Mouse (Mus musculus) CH12.LX (cell line): Measurements from ENCODE around the gene Hic2. TPM values are rescaled to one million over a fixed set of nuclear protein-coding genes. Genes with fewer than 3 reads are reported as not detected.
A peak's percentile ranks its signal among the peaks of the same experiment; 100 is the strongest.

Experiments
- DNase-seq: peaks from one replicate; pipeline ENCODE4 v3.0.0-alpha.2; 2013; ENCODE audit errors: extremely low read depth
- H3K27ac ChIP-seq: 2 replicates; pipeline ENCODE4 v1.5.1; 2012; ENCODE audit warnings: low read depth, mild to moderate bottlenecking, control low read depth, moderate library complexity; ENCODE audit not compliant: insufficient read depth
- H3K27me3 ChIP-seq: replicated peaks from 2 replicates; pipeline ENCODE3; 2012; ENCODE audit warnings: inconsistent platforms
- H3K36me3 ChIP-seq, 2 experiments: replicated peaks in 1 of 2; 2 replicates each; pipeline versions ENCODE3 to v1.6.1; 2012; ENCODE audit warnings: inconsistent platforms in 1 of 2, low read length in 1 of 2, mild to moderate bottlenecking in 1 of 2, mixed read lengths in 1 of 2, moderate library complexity in 1 of 2; ENCODE audit not compliant: control insufficient read depth in 1 of 2, insufficient read depth in 1 of 2
- H3K4me1 ChIP-seq, 2 experiments: 2 replicates each; pipeline ENCODE4 v1.6.1; 2012; ENCODE audit warnings: inconsistent platforms in 1 of 2, moderate library complexity in 1 of 2; ENCODE audit not compliant: insufficient read depth in 2 of 2, control insufficient read depth in 1 of 2
- H3K4me2 ChIP-seq: 2 replicates; pipeline ENCODE4 v1.6.1; 2012; ENCODE audit warnings: low read depth, mild to moderate bottlenecking, control low read depth; ENCODE audit not compliant: poor library complexity, insufficient read depth, severe bottlenecking
- H3K4me3 ChIP-seq, 3 experiments: fragments of 150-350 bp in 1 of 3; sonication (generic) in 1 of 3; replicated peaks in 1 of 3; 2 replicates each; pipeline versions ENCODE3 to v1.5.1; 2011 to 2012; ENCODE audit warnings: low read depth in 2 of 3, low read length in 2 of 3, mild to moderate bottlenecking in 2 of 3, moderate library complexity in 2 of 3, control low read depth in 1 of 3, improper control_type of control experiment in 1 of 3, inconsistent platforms in 1 of 3, mixed read lengths in 1 of 3; ENCODE audit not compliant: poor library complexity in 1 of 3
- H3K79me2 ChIP-seq: replicated peaks from 2 replicates; pipeline ENCODE4 v1.6.1; 2012; ENCODE audit warnings: mild to moderate bottlenecking, moderate library complexity; ENCODE audit not compliant: control insufficient read depth, poor library complexity, insufficient read depth, severe bottlenecking; ENCODE audit errors: extremely low read depth
- H3K9ac ChIP-seq: 2 replicates; pipeline ENCODE4 v1.6.1; 2012; ENCODE audit warnings: low read depth, mild to moderate bottlenecking, control low read depth, moderate library complexity; ENCODE audit not compliant: insufficient read depth
- H3K9me3 ChIP-seq: replicated peaks from 2 replicates; pipeline ENCODE3; 2012; ENCODE audit warnings: low read length, inconsistent platforms, mixed read lengths
- BHLHE40 ChIP-seq: IDR thresholded peaks from 2 replicates; pipeline ENCODE4 v1.6.1; 2011; ENCODE audit warnings: mild to moderate bottlenecking, low read depth, low read length, improper control_type of control experiment
- CHD1 ChIP-seq: IDR thresholded peaks from 2 replicates; pipeline ENCODE4 v1.6.1; 2012; ENCODE audit warnings: low read depth, low read length, improper control_type of control experiment, inconsistent platforms
- CHD2 ChIP-seq: IDR thresholded peaks from 2 replicates; pipeline ENCODE4 v1.6.1; 2011; ENCODE audit warnings: low read length, improper control_type of control experiment
- CTCF ChIP-seq, 2 experiments: IDR thresholded peaks in 1 of 2; conservative IDR thresholded peaks in 1 of 2; 2 replicates each; pipeline ENCODE4 v1.5.1; 2011 to 2012; ENCODE audit warnings: low read depth in 2 of 2, low read length in 2 of 2, improper control_type of control experiment in 1 of 2, inconsistent platforms in 1 of 2, mild to moderate bottlenecking in 1 of 2, moderate library complexity in 1 of 2
- MEF2A ChIP-seq: IDR thresholded peaks from 2 replicates; pipeline ENCODE4 v1.6.1; 2014; ENCODE audit warnings: low read depth, mild to moderate bottlenecking, inconsistent platforms, low read length, improper control_type of control experiment, borderline replicate concordance
- NELFE ChIP-seq: IDR thresholded peaks from 2 replicates; pipeline ENCODE4 v1.6.1; 2011; ENCODE audit warnings: low read depth, low read length, improper control_type of control experiment
- UBTF ChIP-seq: IDR thresholded peaks from 2 replicates; pipeline ENCODE4 v1.6.1; 2012; ENCODE audit warnings: low read depth, mild to moderate bottlenecking, inconsistent platforms, low read length, improper control_type of control experiment, moderate library complexity
- USF2 ChIP-seq: conservative IDR thresholded peaks from 2 replicates; pipeline ENCODE4 v1.6.1; 2011; ENCODE audit warnings: low read depth, low read length, improper control_type of control experiment
- ZNF384 ChIP-seq: IDR thresholded peaks from 2 replicates; pipeline ENCODE4 v1.6.1; 2012; ENCODE audit warnings: low read depth, low read length, improper control_type of control experiment, inconsistent platforms
- dilution Hi-C: fragments of 300-500 bp; cut with MboI; formaldehyde crosslinking; loops from 2 replicates; pipeline ENCODE4 v1.14.3; 2020; ENCODE audit warnings: low sequenced_read_pairs; ENCODE audit not compliant: extremely low pct_unique_long_range_greater_than_20kb, extremely low pct_ligation_motif_present
- in situ Hi-C: fragments of 300-500 bp; cut with MboI; formaldehyde crosslinking; loops from 3 replicates; pipeline ENCODE4 v1.14.3; 2019; ENCODE audit warnings: low sequenced_read_pairs, low pct_ligation_motif_present, low pct_unique_long_range_greater_than_20kb, mixed read lengths
- polyA plus RNA-seq: library from polyadenylated mRNA; unstranded; fragments of >175 nt; gene quantifications from 2 replicates; pipeline ENCODE4 v1.2.1, GENCODE M21; 2012; ENCODE audit warnings: low read depth; ENCODE audit not compliant: insufficient read length
- total RNA-seq, 2 experiments: library from RNA; depleted of rRNA; stranded (reverse); fragments of 300-350 nt in 1 of 2; fragments of >200 nt in 1 of 2; gene quantifications; 2 replicates each; pipeline ENCODE4 v1.2.3; 2012 to 2014

Gene Hic2
- total and polyA plus RNA-seq, 3 experiments, result 6.2 to 9.6 (median 8.1) TPM

- Histone ChIP-seq H3K4me3 (peak overlapping the region; percentile 78 to 83 (median 79)), H3K9me3 (peaks cover 9% of the 10 kb centered on the region)
- in situ Hi-C loops (no loop called here), dilution Hi-C loops (no loop called here)
- TF ChIP-seq CHD2 (peak; percentile 64), USF2 (no peak), MEF2A (no peak), BHLHE40 (peak; percentile 34; the same call in 1 of the 2 replicates)
- TF ChIP-seq, all 38 proteins: peak for 2
- peaks cover 39% of the 10 kb centered on the region for H3K79me2 ChIP-seq
- DNase-seq, result no peak
- H3K4me2 ChIP-seq, result peak overlapping the region; percentile 68
- H3K36me3 ChIP-seq, result peaks cover 0 to 14% of the 10 kb centered on the region in 2 experiments
- no peak overlapping the region for H3K27ac ChIP-seq
- H3K4me1 ChIP-seq, result peaks cover 11 to 27% of the 10 kb centered on the region in 2 experiments
- peak overlapping the region; percentile 80; the same call in 1 of the 2 replicates for H3K9ac ChIP-seq
- H3K27me3 ChIP-seq, result peaks cover 7% of the 10 kb centered on the region
Observed at GRCm38 (mm10) chr16:17234499-17234895, 1.1 kb downstream of the Hic2 start.

GRCm38 (mm10) chr16:17234916-17235665 lies 1.7 kb downstream of the Hic2 start:
- peaks cover 3% of the 10 kb centered on the region for H3K9me3 ChIP-seq
- H3K27me3 ChIP-seq, result peaks cover 2% of the 10 kb centered on the region
- peaks cover 0 to 14% of the 10 kb centered on the region in 2 experiments for H3K36me3 ChIP-seq
- no peak overlapping the region; the same call in 1 of the 2 replicates for H3K9ac ChIP-seq
- H3K27ac ChIP-seq, result no peak overlapping the region
- H3K4me2 ChIP-seq, result peak overlapping the region; percentile 68
- peak; percentile 33 for TF ChIP-seq BHLHE40
- TF ChIP-seq CTCF (conservative IDR thresholded peaks at IDR 0.05 in 1 of 2, IDR thresholded peaks at IDR 0.05 in 1 of 2; ENCODE audit: low read depth in 2 of 2, low read length in 2 of 2), result no peak
- dilution Hi-C loops (no loop called here), in situ Hi-C loops (no loop called here)
- DNase-seq, result no peak
- peak overlapping the region in 1 of 3 experiments; percentile 78 for H3K4me3 ChIP-seq
- H3K79me2 ChIP-seq, result peaks cover 39% of the 10 kb centered on the region
- H3K4me1 ChIP-seq, result peaks cover 11 to 27% of the 10 kb centered on the region in 2 experiments

- no peaks in the 10 kb centered on the region for H3K9me3 ChIP-seq
- dilution Hi-C loops (no loop called here), in situ Hi-C loops (no loop called here)
- H3K4me3 ChIP-seq, result no peak overlapping the region
- no peaks in the 10 kb centered on the region for H3K27me3 ChIP-seq
- no peak for TF ChIP-seq UBTF
- no peak for TF ChIP-seq CHD1
- TF ChIP-seq NELFE, result no peak
- TF ChIP-seq USF2, result no peak
- TF ChIP-seq ZNF384, result no peak
- no peak overlapping the region for H3K9ac ChIP-seq
- peaks cover 11 to 31% of the 10 kb centered on the region in 2 experiments for H3K4me1 ChIP-seq
- peaks cover 0 to 14% of the 10 kb centered on the region in 2 experiments for H3K36me3 ChIP-seq
- H3K4me2 ChIP-seq, result no peak overlapping the region
- H3K27ac ChIP-seq, result no peak overlapping the region
- H3K79me2 ChIP-seq, result peaks cover 39% of the 10 kb centered on the region
- DNase-seq, result no peak
Observed at GRCm38 (mm10) chr16:17237634-17238033, 4.3 kb downstream of the Hic2 start.
